Mouse (Mus musculus) left cerebral cortex, adult 18-20 months (tissue): ENCODE data around the gene Sgca. TPM values are rescaled to one million over a fixed set of nuclear protein-coding genes. Genes with fewer than 3 reads are reported as not detected.

Source experiments
- DNase-seq, 2 experiments: peaks; one replicate each; pipeline ENCODE4 v3.0.0; 2021 to 2022; ENCODE audit warnings: low spot score in 2 of 2, mixed read lengths in 1 of 2
- total RNA-seq, 2 experiments: library from RNA; stranded (reverse); gene quantifications; 2 replicates each; pipeline ENCODE4 v1.2.3; 2021

Sgca gene
- total RNA-seq, 2 experiments from 2014 or later = not detected

DNA sequence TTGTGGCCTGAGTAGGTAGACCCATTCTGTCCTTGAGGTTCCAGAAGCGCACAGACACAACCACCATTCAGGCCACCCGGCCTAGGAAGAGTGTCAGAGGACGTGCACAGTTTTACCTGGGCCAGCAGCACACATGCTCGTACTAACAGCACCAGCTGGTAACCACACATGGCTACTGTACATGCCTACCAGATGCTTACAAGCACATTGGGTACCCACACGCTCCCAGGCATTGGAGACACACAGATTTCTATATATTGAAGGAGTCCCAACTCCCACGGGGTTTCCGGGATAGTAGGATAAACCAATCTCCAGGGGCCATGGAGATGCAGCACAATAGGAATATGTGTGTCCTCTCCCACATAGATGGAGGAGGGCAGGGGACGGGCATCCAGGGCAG, 26.6 kb upstream of the Sgca start:
- DNase-seq = peak in 1 of 2 experiments; percentile 43

DNA sequence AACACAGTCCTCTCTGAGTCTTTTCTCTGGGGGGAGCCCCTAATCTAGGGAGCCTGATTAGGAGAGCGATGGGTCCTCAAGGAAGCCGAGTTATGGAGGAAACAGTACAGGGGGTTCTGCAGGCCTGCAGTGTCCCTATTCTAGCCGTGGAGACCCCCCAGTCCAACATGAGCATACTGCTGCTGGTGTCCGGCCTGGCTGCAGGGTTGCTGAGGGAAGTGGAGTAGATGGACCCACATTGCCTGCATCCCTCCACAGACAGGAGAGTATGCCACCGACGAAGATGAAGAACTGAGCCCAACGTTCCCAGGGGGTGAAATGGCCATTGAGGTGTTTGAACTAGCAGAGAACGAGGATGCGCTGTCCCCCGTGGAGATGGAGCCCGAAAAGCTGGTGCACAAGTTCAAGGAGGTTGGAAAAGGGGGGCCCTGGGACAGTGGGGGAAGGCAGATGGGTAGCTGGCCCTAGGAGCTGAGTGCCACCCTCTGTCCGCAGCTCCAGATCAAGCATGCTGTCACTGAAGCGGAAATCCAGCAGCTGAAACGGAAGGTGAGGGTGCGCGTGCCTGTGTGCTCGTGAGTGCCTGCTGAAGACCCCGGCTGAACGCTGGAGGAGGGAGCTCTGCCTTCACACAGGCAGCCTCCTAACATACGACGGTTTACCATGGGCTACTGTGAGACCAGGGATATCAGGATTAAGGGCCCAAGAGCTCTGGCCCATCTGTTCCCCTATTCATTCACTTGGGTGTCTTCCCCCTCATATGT, 25.6 kb upstream of the Sgca start:
- no peak for DNase-seq

DNA sequence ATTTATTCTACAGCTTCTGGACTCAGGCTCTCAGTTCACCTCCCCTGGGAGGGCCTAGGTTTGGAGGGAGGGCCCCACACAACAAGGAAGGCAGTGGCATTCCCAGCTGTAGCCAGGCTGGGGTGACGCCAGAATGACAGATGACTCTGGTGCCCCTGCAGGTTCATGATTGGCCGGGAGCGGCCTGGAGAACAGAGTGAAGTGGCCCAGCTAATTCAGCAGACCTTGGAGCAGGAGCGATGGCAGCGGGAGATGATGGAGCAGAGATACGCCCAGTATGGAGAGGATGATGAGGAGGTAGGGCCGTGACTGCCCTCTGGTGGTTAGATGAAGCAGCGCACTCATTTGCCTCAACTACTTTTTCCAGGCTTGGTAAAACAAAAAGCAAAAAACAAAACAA, 24.9 kb upstream of the Sgca start:
- peak in 1 of 2 experiments; percentile 64 for DNase-seq

DNA sequence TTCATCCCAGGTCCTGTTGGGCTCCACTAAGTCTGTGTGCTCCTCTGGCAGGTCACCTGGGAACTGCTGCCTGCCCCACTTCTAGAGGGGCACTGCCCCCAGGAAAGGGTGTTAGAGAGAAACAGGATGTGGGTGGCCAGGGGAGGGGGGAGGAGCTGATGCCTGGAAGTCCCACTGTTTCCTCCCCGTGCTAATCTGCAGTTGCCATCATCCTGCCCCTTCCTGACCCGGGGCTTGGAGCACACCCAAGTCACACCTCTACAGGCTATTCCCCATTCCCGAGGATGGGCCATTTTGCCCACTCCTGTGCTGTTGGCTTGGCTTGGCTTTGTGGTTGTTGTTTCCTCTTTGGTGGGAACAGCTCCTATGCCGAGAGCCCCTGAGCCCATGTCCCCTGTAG, 24.4 kb upstream of the Sgca start:
- no peak for DNase-seq

DNA sequence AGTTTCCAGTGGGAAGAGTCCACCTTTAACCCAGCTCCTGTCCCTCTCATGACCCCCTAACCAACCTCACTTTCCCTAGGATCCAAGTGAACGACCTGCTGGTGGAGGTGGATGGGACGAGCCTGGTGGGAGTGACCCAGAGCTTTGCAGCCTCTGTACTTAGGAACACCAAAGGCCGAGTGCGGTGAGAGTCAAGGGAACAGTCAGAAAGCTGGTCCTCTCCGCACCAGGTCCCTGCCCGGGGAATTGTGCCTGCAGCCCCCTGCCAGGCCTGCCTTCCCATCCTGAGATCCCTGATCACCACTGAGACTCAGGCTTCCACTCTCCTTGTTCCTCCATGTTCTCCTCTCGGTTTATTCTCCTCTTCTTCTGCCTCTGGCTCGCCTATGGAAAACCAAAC, 24.0 kb upstream of the Sgca start:
- no peak for DNase-seq

DNA sequence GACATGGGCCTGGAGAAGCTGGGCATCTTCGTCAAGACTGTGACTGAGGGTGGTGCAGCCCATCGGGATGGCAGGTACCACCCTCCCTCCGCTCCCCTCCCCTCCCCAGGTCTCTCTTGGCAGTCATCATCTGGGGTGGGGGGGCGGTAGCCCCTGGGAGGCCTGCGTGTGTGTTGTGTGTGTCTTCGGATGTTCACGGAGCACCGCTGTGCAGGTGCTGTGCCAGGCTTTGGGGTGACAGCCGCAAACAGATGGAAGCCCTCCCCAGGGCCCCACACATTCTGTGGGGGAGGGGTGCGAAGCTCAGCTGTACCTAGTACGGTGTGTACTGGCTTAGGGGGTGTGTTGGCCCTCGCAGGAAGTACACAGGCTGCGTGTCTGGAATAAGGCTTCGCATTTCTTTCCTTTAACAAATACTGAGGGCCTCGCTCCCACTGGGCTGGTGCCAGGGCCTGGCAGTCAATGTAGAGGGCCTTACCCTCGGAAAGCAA, 22.0 kb upstream of the Sgca start:
- DNase-seq = peak; percentile 53 to 64

DNA sequence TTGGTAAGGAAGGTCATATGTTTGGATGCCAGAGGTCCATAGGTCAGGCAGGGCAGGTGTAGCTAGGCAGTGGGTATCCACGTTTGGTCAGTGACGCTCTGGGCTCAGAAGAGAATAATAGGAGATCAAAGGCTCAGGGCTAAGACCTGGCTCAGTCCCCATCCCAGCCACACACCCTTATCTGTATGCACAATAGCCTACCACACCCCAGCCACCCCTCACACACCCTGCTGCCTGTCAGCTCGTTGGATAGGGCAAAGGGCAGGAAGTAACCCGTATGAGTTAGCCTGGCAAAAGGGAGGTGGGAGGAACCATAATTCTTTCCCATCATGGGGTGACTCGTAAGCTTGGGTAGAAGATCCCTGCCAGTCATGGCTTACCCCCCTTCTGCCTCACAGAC, 21.5 kb upstream of the Sgca start:
- no peak for DNase-seq

DNA sequence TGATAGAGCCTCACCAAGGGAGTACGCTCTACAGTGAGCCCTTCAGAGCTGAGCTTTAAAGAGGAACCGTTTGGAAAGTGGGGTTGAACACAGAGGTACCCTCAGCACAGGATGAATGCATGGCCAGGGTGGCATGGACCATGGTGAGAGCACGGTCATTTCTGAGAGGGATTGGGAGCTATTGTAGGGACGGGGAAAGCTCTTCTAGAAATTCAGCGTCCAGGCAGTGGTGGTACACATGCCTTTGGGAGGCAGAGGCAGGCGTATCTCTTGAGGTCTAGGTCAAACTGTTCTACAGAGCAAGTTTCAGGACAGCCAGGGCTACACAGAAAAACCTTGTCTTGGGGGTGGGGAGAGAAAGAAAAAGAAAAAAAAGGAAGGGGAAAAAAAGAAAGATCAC, 20.9 kb upstream of the Sgca start:
- no peak for DNase-seq

DNA sequence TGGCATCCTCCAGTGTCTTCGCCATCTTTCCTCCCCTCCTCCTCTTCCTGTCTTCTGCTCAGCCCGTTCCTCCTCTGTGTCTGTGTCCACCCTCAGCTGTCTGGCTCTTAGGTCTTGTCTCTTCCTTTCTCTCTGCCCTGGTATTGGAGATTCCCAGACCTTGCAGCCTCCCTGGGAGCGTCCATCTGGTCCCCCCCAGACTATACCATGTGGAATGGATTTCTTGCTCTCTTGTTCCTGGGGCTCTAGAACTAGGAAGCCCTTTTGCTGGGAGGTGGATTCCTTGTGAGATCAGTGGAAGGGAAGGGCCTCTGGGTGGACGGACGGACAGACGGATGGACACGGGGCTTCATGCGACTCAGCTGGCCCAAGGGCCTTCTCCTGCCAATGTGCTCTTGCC, 20.0 kb upstream of the Sgca start:
- DNase-seq = no peak

DNA sequence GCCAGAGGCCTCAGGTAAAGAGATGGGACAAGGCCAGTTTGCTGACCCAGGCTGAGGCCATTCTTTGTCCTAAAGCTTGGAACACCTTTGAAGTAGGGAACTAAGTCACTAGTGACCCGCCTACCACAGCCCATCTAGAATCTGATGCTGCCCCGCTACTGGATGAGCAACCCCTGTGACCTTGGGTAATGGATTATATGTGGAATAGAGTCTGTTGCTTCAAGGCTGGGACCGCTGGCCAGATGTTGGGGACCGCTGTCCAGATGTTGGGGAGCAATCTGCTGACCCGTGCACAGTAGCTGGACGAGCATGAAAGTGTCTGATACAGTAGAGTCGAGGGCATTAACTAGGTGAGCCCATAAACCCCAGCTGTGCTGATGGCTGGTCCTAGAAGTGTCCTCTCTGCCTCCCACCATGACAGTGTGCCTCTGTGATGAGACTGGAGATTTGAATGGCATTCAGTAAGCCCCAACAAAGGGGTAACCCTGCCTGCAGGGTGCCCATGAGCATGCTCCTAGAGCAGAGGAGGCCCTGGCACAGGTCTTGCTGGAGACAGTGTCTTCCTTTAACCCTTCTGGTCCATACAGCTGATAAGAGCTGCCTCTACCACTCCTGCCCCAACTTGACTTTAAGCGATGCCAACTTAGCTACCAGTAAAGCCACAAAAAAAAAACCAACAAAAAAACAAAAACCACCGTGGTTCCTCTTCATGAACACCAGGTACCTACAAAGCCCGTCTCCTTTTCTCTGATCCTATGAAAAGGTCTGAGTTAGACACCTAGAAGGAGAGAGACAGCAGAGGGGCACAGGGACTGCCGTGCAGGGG, 19.0 kb upstream of the Sgca start:
- DNase-seq = no peak

DNA sequence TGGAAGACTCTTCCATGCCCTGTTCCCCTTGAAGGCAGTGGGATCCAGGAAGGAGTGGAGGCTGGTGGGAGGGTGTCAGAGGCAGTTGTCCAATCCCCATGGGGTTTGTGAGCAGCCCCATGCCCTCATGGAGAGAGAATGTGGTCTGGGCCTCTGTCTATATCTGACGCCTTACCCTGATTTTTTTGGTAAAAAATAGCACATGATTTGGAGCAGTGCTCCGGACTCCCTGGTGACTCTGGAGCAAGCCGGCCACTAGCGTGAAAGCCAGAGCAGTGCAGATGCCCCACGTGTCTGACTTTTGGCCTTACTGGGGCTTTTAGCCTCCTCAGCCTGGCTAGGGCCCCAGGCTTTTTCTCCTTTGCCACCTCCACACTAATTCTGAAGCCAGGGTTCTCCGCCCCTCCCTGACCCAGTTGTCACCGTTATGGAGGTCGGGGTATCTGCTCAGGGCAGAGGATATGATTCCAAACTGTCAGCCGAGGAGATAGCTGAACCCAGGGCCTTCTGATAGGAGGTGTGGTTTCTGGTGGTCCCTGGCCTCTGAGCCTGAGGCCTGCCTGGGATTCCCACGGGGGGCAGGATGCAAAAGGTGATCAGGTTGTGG, 18.2 kb upstream of the Sgca start:
- no peak for DNase-seq

DNA sequence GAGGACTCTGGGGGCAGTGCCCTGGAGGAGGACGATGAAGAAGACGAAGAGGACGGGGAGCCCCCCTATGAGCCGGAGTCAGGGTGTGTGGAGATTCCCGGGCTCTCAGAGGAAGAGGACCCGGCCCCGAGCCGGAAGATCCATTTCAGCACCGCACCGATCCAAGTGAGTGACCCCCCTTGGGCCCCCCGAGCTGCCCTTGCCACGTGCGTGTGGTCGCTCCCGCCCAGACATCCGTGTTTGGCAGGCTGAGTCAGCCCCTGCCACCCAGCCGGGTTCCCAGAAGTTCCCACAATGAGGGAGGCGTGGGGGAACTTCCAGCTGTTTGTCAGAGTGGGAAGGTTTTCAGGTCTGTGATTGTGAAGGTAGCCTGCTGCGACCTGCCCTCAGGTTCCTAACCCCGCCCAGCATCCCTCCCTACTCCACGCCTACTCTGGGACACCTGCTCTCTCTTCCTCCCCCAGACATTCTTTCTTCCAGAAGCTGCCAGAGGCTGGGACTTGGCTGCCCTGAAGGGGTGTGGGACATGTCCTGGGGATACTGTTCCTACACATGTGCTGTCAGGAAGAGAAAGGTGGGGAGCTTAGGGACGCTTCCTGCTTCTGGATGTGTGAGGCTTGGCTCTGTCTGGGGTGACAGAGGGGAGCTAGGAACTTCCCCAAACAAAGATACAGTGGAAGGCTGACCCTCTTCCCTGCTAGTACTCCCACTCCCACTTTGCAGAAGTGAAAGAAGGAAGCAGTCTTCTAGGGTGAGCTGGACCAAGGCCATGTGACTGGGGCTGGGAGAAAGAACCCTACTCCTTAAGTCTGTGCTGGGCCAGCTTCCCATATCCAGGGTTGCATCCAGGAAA, 16.9 kb upstream of the Sgca start:
- no peak for DNase-seq

DNA sequence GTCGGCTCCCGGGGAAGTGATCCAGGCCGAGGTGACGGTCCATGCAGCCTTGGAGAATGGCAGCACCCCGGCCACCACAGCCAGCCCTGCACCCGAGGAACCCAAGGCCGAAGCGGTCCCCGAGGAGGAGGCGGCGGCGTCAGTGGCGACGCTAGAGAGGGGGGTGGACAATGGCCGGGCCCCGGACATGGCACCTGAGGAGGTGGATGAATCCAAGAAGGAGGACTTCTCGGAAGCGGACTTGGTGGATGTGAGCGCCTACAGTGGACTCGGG, 16.3 kb upstream of the Sgca start:
- no peak for DNase-seq

DNA sequence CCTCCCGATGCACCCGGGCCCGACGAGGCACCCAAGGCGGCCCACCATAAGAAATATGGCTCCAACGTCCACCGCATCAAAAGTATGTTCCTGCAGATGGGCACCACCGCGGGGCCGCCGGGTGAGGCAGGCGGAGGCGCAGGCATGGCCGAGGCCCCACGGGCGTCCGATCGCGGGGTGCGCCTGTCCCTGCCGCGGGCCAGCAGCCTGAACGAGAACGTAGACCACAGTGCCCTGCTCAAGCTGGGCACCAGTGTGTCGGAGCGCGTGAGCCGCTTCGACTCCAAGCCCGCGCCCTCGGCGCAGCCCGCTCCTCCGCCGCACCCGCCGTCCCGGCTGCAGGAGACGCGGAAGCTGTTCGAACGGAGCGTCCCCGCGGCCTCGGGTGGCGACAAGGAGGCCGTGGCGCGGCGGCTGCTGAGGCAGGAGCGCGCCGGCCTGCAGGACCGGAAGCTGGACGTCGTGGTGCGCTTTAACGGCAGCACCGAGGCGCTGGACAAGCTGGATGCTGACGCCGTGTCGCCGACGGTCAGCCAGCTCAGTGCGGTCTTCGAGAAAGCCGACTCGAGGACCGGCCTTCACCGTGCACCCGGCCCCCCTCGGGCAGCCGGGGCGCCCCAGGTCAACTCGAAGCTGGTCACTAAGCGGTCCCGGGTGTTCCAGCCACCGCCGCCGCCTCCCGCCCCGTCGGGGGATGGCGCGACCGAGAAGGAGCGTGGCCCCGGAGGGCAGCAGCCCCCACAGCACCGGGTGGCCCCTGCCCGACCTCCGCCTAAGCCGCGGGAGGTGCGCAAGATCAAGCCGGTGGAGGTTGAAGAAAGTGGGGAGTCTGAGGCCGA, 15.7 kb upstream of the Sgca start:
- peak in 1 of 2 experiments; percentile 40 for DNase-seq

DNA sequence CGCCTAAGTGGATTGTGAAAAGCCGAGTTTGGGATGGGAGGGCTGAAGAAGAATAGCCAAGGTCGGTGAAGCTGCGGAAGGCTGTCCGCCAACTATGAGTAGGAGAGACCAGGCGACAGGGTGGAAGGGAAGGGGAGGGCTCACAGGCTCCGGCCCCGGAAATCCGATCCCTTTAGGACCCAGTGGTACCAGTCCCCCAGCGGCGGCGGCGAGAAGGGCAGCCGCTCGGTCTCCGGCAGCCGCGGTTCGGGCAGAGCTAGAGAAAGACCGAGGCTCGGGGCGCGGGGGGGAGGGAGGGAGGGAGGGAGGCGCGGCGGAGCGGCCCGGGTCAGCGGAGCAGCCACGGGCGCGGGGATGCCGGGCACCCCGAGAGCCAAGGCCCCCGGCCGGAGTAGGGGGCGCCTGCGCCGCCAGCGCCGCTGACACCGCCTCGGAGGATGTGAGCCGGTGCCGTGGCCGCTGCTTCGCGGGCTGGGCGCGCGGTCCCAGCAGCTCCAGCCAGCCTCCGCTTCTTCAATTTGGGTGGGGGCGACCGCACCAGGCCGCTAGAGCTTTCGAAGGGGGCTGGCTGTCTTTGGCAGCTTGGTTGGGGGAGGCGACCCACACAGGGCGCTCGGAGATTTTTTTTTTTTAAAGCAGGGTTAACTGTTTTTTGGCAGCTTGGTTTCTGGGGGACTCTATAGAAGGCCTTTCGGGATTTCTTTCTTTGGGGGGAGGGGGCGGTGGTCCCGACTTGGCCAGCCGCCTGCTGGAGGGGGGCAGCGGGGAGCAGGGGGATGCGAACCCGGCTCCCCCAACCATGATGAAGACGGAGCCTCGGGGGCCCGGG, 14.8 kb upstream of the Sgca start, which contains the start of gene Ppp1r9b:
Gene Ppp1r9b, plus strand, starts transcription at position 287 of the 829 bp plus-strand sequence.
- peak; percentile 92 to 94 for DNase-seq

DNA sequence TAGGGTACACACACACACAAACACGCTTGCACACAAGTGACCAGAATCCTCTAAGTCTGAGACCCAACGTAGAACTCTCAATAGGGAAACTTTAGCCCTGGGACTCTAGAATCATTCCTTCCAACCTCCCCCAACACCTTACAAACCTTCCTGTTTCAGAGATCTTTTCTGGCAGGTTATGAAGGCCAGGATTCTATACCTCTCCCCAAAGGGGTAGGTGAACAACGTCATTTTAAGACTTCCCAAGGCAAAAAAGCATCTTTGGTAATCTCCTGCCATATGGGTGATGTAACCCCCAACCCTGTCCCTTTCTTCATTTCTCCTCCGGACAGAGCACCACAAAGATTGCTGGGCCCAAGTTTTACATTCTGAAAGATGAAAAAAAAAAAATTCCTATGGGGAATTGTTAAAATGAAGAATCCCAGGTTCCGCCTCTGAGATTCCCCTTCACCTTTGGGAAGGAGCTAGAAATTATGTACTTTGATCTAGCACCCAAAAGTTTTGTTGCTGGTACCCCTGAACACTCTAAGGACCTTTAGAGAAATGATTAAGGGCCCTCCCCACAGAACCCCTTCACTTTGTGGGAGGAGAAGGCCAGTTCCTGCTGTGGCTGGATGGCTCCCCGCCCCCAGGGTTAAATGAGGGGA, 14.1 kb upstream of the Sgca start:
- DNase-seq = no peak

DNA sequence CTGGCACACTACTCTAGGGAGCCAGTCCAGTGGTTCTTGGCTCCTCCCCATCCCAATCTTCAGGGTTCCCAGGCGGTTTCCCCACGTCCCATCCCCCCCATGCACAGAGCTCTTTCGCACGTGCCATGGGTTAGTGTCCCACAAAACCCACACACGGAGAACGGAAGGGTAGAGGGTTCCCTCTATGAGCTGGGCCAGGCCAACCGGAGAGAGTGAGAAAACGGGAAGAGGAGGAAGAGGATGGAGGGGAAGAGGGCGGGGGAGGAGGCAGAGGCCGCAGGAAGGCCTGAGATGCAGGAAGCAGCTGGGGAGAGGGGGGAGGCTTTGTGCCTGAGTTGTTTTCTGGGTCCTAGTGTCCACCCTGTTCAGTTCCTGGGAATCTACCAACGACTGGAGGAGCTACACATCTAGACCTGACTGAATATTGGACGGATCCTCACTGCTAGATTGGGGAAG, 13.5 kb upstream of the Sgca start:
- DNase-seq = peak; percentile 88 to 90

DNA sequence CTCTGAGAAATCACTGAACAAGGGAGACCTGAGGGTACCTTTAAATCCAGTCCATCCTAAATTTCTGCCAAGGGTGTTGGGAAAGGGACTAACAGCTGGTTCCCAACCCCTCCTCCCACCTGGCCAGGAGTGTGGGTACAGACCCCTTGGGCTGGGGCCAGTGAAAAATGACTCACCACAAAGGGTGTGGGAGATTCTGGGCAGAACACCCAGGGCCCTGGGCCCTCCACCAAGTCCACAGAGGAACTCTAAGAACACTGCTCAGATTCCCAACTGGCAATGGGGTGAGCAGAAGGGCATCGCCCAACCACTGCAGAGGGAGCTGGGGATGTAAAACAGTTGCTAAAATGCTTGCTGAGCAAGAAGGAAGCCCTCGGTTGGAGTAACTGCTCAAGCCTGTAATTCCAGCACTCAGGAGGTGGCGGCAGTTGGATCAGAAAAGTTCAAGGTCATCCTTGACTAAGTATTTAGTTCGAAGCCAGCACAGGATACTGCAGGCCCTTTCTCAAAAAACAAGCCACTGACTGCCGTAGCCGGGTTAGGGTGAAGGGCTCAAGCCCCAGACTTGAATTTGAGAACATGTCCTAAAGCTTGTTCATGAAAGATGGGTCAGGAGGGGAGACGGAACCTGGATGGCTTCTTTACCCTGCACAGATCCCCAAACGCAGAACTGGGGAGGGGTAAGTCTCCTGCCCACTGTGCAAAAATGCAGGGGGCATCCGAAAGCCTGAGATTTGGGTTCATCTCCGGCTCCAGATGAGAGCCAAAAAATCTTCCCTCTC, 12.8 kb upstream of the Sgca start:
- DNase-seq = peak in 1 of 2 experiments; percentile 47
